Mouse (Mus musculus) WW6 (cell line): ENCODE measurements around the gene Enkur.
"Not testable (repeated sequence)": the region's sequence is repeated elsewhere in the genome, so short reads cannot be mapped to it uniquely, and the experiment has no call there.

Source experiments
- DNase-seq: peaks from one replicate; pipeline ENCODE4 v3.0.0-alpha.2; 2013; ENCODE audit warnings: low read depth, low spot score

The Enkur gene

DNA sequence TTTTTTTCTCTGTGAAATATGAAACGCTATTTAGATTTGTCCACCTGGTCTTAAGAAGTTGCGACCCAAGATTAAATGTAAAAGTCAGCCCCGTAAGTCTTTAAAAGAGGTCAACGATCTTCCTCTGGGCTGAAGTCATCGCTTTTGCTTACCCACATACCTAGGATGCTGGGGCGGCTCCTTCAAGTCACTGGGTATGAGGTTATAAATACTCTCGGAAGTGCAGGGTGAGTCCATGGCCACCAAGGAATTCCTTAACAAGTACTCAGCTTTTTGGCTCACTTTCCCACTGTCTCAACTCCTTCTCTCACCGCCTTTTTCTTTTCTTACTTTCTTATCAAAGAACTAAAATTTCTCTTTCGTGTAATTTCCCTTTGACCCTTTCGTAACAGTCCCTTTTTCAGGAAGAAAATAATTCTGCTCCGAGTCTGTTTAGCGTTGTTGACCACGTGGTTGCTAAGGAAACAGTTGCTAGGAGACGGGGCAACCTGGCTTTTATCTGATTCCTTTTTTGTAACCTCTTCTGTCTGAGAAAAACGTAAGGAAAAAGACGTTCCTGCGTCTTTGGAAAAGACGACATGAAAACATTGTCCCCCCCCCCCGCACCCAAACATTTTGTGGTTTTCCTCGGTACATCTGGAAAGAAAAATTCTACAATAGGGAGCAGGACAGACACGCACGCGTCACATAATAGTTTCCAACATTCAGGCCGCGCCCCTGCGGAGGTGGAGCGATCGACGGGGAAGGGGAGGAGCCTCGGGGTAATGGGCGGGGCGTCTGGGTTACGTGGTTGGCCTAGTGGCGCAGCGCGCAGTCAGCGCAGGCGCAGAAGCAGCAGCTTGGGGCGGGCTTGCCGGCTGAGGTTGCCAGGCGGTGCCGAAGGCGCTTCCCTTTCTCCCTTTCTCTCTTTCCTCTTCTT is at the start of gene Enkur, which contains the start of gene Thnsl1:
TSS of gene Enkur (minus strand) at position 454 of the 919 bp plus-strand sequence.
TSS of gene Thnsl1 (plus strand) at position 813 of the 919 bp plus-strand sequence.
- peak; percentile 92 for DNase-seq

DNA sequence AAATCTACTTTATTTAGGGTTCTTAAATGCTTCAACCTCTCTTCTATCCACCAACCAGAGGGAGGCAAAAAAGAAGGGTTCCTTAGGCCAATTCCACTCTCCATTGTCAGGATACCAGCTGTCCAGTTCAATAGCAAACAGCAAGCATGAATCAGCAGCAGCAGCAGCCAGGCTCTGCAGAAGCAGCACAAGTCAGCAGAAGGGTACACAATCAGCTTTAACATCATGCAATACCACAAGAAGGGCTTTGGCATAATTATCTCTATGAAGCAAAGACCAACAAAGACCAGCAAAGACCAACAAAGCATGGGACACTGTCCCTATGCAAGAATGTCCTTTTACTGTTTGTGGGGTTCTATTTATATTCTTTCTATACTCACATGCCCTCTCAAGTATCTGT is 49.1 kb upstream of the Enkur start:
- no peak for DNase-seq

DNA sequence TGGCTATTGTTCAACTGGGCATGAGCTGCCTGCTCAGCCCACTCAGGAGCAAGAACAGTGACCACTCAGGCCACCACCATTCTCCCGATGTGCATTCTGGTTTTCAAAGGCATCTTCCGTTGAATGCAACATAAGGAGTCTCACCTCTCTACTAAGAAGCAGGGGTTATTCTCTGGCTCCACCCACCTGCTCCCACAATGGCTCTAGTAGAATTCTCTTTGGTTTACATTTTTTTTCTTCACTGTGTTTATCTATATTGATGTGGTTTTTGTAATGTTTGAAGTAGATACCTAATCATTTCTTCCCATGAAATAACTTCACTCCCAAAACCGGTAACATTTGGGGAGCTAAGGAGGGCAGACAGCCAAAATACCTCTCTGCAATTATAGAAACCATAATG is 48.5 kb upstream of the Enkur start:
- no peak for DNase-seq

DNA sequence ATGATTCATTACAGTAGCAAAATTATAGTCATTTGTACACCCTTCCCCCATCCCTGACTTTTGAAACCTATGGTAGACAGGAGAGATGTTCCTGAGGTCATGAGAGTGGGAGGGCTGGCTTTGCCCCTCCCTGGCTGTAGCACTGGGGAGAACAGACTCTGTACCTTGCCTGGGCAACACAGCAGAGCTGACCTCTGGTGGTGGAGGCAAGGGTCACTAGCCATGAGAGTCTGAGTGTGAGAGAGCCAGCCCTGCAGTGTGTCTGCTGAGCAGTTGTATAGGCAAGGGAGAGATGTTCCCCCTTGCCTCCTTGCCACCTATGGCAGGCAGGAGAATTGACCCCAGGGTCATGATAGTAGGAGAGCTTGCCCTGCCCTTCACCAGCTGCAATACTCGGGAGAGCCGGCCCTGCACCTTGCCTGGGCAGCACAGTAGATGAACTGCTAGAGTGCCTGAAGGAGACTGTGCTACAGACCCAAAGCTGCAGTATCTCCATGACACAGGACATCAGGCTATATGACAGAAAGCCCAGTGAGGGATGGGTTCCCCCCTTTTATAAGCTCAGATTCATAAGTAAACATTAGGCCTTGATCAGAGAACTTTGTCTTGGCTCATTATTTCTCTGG is 40.4 kb upstream of the Enkur start:
- no peak for DNase-seq

DNA sequence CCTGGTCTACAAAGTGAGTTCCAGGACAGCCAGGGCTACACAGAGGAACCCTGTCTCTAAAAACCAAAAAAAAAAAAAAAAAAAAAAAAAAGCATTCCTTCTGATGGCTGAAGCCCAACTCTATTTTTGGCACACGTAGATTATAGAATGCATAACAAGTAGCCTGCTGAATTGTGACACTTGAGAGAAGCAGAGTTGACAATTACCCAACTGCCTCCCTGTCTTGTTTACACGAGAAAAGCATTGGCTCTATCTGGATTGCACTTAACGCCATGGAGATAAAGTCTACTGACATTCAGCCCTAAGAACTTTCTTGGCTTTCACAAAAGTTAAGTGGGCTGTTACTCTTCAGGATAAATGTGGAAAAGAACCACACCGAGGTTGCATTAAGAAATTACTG is 39.8 kb upstream of the Enkur start:
- DNase-seq, result no peak

DNA sequence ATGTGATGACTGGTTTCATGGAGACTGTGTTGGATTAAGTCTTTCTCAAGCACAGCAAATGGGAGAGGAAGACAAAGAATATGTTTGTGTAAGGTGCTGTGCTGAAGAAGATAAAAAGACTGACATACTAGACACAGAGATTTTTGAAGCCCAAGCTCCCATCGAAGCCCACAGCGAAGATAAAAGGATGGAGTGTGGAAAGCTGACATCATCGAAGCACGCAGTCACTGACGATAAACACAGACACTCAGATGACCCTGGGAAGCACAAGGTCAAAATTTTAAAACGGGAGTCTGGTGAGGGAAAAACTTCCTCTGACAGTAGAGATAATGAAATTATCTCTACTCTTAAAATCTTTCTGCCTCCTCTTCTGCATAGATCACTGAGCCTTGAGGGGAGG is 38.9 kb upstream of the Enkur start:
- DNase-seq, result not testable (repeated sequence)

DNA sequence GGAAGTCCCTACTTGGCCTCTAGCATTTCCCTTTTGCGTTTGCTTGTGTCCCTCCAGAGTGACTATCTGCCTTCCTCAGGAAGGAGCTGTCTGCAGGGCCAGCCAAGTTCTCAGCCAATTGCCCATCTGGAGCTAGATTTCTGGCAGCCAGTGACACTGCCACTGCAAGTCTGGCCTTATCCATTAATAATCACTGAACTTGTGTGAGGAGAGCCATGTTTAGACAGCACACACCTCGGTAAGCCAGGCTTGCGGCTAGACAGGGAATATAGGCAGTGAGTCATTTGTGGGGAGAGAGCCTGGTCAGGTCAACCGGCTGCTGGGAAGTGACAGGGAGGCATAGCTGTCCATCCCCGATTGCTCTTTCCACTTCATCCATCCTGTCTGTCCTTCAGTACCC is 31.7 kb upstream of the Enkur start:
- DNase-seq, result no peak

DNA sequence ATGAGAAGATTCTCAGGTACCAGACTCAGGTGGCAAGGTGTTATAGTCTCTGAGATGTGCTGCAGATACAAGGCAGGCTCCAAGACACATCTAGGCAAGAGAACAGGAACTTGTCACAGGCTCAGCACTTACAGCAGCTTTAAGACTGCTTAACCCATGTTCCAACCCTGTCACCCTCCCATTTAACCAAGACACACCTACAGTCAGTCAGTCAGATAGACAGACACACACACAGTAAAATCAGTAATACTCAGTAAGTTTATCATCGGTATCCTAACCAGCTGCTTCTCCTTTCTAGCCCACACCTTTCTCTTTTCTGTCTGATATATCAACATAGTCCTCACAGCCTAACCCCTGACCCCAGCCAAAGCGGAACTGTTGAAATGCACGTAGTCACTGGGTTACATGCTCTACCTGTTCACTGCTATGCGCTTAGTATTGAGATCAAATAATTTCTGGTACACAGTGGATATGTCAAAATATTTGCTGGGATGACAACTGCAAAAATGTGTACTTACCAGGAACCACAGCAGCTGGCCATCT is 30.8 kb upstream of the Enkur start:
- no peak for DNase-seq

DNA sequence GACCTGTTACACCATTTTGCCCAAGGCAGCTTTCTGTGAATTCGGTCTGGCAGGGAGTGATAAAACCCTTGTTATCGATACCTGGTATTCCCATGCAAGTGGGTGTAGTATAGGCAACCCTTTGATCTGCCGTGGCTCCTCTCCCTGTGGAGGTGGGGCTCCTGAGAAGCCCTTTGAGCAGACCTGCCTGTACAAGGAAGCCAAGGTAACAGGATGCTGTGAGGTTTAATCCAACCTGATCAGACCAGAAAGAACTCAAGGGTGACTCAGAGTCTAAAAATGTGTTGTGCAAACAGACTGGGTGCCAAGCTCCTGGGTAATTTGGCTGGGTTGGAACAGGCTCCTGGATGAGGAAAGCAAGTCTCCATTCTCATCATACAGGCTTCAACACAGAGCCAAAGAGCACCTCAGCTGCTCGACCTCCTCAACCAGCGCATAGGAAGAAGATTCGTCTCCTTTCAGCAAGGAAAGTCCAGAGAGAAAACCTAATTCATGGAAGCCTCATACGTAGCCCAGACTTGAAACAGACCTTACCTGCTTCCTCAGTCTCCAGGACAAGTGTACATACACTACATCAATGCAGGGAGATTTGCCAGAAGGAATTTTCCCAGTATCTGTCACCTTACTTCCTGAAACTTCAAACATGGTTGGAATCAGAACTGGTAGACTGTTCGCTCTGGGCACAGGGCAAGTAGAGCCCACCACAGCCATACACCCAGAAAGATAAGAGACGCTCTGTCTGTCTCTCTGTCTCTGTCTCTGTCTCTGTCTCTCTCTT is 29.9 kb upstream of the Enkur start:
- DNase-seq, result no peak

DNA sequence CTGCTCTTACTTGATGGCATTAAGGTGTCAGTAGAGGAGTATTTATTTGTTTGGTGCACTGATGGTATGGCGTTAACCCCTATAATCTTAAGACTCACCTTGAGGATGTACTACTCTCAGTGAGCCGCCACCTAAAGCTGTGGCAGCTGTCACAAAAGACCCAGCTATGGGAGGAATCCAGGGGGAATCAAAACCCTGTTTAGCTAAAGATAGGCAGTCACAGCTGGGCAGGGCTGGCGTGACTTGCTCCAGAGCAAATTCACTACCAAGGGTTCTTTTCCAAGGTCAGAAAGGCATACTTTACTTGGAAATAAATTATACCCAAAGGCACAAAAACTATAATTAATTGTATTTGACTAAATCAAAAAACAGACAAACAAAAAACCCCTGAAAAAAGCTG is 26.0 kb upstream of the Enkur start:
- DNase-seq, result no peak

DNA sequence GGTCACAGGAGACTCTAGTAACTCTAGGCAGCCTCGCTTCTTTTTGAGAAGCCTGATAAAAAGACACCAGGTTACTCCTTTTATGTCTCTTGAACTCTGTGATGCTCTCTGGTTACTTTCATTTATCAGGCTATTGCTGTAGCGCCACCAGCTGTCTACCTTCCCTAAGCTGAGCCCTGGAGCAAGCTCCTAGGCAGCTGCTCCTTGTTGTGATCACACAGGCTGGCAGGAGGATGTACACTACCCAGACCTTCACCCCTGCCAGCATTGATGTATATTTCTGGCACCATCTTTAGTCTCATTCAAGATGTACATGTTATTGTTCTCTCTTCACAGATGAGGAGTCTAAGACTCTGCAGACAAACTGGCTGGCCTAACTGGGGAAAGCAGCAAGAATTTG is 25.1 kb upstream of the Enkur start:
- DNase-seq, result no peak

DNA sequence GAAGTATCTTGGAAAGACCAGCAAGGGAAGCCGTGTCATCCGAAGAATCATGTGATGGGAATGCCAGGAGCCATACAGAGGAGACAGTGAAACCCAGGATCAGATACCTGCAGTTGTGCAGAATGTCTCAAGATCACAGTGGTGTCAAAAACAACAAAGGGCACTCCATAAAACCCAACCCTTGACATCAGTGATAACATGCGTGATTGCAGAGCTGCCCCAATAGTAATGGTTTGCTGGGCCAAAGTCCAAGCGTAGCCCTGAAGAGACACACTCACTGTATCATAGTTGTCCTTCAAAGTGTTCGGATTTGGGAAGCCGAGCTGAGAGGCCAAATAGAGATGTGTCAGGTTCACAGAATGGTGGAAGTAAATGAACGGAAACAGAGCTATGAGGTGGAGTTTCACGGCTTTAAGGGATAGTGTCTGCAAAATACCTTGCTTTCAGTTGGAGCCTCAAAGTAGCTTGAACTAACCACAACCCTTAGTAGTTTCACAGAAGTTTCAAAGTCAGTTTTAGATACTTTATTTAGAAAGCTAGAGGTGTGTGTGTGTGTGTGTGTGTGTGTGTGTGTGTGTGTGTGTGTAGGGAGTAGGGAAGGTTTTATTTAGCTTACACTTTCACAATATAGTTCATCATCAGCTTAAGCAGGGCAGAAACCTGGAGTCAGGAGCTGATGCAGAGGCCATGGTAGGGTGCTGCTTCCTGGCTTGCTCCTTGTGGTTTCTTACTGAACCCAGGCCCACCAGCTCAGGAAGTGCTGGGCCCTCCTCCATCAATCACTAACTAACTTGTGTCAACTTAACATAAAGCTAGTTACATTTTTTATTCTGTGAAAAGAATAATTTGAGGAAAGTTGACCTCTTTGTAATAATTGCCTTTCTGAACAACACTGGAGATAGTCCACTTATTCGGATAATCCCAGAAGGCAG is 17.6 kb upstream of the Enkur start:
- DNase-seq, result no peak

DNA sequence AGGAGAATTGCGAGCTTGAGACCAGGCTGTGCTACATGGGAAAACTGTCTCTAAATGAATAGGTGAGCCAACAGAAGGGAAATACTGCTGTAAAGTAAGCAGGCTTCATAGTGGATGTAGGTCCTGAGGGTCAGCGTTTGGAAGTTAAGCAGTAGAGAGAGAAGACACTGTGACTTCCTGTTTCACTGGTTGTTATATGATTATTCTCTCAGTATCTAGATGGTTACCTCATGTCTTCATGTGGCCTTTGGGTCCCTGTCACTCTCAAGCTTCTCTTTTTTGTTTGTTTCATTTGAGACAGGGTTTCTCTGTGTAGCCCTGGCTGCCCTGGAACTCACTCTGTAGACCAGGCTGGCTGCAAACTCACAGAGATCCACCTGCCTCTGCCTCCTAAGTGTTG is 10.1 kb upstream of the Enkur start:
- DNase-seq, result no peak

DNA sequence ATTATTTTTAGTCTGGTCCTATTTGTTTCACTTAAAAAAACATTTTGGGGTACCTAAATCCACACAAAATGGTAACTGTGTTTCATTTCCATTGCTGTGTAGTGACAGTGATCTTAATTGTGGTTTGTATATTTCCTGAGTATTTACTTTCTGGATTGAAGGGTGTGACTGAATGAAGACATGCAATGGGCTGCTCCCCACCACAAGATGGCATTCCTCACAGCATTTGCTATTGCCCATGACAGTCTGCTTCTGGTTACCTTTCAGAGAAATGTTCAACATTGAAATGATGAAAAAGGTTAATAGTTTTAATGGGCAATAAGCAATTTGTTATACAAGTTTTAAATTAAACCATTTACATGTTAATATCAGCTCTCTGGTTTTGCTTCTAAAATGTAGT is 9.2 kb upstream of the Enkur start:
- no peak for DNase-seq

DNA sequence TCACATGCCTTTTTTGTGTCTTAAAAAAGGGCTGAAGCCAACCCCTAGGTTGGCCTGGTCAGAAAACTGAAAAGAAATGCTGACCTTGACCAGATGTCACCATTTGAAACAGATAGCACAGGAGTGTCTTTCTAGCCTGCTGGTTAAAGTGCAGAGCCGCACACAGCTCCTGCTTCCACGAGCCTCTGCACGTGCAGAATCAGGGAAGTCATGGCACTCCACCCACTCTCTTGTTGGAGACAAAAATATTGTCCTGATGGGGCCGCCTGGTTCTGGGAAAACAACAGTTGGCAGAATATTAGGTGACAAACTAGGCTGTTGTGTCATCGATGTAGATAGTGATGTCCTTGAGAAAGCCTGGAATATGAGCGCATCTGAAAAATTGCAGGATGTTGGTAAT is 6.2 kb upstream of the Enkur start:
- no peak for DNase-seq

DNA sequence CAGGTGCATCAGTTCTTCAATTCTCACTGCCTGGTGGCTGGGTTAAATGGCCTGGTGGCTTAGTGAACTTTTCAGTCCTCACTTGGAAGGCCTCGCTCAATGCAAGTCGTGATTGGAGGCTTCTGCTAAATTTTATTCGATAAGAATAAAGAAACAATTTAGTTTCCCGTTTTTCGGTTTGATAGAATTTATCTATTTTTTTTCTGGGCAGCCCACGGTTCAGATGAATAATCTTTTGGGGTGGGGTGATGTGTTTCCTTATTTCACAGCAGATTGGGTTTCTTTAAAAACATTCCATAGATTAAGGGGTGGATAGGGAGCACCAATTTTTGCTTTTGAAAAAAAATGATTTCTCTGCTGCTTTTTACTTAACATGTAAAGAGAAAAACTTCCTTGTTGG is 1.1 kb upstream of the Enkur start:
- DNase-seq, result no peak

DNA sequence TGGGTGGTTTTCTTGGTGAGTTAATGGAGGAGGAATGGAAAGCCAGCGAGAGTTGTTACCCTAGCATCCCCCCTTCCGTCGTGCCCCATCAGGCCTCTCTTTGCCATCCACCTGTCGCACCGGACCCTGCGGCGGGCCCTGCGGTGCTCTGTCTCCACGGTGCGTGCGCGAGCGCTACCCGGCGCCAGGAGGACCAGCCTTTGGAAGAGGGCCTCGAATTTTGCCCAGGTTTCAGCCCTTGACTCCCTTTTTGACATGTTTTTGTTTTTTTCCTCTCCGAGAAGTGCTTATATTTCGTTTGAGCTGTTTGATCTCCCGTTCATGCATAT is 630 bp upstream of the Enkur start:
- DNase-seq, result no peak

DNA sequence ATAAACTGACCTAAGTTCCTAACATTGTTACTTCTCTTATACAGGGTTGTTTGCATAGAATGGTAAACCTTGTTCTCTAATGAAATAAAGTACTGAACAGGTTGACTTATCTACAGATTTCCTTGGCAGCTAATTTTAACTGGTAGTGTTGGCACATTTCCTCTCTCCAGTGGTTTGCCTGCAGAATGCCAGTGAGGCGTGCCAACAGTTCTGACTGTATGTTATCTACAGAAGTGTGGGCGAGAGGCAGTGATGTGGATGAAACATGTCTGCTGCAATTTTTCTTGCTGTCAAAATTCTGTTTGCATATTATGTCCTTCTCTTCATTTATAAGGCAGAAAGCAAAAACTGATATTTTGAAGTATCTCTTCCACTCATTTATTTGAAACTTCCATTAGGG is 2.4 kb downstream of the Enkur start:
- no peak for DNase-seq

DNA sequence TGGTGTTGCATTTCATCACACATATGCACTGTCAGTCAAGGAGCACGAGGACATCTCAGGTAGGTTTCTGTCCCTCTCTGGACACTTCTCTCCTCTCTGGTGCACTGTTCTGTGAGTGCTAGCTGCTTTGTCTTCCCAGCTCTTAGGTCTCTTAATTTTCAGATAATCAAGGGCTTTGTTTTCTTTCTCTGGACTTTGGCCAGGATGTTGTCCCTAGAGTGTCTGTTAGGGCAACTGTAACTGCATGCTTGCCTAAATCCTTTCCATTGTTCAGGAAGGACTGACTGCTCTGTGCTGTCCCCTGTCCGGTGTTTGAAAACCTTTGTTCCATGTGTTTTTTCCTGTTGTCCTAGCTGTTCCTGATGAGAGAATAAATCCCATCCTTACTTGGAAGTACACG is 6.1 kb downstream of the Enkur start:
- no peak for DNase-seq

DNA sequence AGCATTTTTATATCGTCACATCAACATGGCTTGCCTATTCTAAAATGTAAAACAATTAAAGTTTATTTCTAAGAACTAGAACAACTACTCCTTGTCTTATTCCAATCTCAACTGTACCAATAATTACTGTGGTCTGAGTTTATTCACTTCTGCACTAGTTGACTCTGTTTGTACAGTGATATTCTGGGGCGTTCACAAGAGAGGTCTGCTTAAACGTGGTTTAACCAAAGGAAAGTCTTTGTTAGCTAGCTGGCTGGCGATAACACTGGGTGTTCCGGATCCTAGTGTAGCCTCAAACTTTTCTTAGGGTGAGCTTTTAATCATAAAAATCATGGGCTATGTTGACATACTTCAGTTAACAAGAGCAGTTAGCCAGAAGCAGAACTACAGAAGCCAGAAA is 9.9 kb downstream of the Enkur start:
- DNase-seq, result no peak

DNA sequence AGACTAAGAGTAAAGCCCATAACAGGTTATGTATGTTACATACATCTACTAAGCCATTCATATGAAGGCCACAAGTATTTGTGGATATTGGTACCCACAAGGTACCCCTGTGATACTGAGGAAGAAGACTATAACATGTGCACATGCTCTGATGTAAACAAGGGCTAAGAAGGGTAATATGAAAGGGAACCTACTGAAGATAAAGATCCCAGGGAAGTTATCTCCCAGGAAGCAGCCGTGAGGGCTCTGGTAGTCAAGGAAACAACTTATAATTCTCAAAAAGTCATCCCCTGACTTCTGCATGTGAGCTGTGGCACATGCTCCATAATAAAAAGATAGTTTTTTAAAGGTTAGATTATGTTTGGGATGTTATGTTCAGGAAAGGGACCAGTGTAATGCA is 13.9 kb downstream of the Enkur start:
- DNase-seq, result no peak
